Mouse (Mus musculus) ZHBTc4 (cell line): ENCODE measurements at regions not wholly inside any gene's neighbourhood (a gene's known extent, or its start where the extent isn't known, plus 50 kb on each side); places are given as distances from the start of the nearest gene placed in this dataset.

Source experiments
- DNase-seq: peaks from one replicate; pipeline ENCODE4 v3.0.0-alpha.2; 2011; ENCODE audit warnings: low read depth, low spot score

- peak; percentile 22 for DNase-seq
Observed at GRCm38 (mm10) chr17:51534270-51534669, 298.8 kb downstream of the Satb1 start.

- no peak for DNase-seq
Observed at GRCm38 (mm10) chr17:51528161-51528560, 304.9 kb downstream of the Satb1 start.

- no peak for DNase-seq
Observed at GRCm38 (mm10) chr17:51526881-51527280, 306.2 kb downstream of the Satb1 start.

- DNase-seq, result no peak
Observed at GRCm38 (mm10) chr17:51526464-51526863, 306.6 kb downstream of the Satb1 start.

DNA sequence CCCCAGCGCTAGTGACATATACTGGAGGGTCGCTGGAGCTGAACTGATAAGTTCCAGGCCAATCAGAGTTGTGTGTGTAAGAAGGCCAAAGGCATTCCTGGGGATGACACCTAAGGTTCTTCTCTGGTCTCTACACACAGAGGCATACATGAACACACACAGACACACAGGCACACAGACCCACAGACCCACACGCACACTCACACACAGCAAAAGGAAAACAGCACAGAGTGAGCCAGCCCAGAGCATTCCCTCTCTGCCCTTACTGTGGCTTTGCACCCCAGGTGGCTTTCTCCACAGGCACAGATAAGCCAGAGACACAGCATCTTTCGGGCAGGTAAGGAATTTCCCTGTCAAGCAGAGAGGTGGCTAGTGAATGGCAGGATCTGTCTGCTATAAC lies 307.1 kb downstream of the Satb1 start:
- no peak for DNase-seq

- DNase-seq, result no peak
Observed at GRCm38 (mm10) chr17:51525219-51525618, 307.9 kb downstream of the Satb1 start.

- DNase-seq, result no peak
Observed at GRCm38 (mm10) chr17:51511917-51512316, 321.2 kb downstream of the Satb1 start.

DNA sequence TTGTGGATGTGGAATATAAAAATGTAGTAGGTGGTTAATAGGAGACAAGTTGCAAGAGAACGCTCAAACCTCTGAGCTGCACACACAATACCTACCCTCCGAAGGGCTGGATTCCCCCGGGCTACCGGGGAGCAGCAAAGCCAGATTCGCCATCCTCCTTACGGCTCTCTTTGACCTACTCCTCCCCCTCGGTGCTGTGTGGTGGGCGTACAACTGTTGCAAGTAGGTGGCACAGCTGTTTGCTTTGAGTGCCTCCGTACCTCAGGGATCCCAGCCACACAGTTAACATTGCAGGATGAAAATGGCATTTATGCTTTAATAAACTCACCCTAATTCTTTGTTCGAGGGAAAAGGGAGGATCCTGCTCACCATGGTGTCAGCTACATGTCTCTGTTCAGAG lies 321.6 kb upstream of the Tbc1d5 start:
- no peak for DNase-seq

- no peak for DNase-seq
Observed at GRCm38 (mm10) chr17:51499541-51499940, 320.4 kb upstream of the Tbc1d5 start.

DNA sequence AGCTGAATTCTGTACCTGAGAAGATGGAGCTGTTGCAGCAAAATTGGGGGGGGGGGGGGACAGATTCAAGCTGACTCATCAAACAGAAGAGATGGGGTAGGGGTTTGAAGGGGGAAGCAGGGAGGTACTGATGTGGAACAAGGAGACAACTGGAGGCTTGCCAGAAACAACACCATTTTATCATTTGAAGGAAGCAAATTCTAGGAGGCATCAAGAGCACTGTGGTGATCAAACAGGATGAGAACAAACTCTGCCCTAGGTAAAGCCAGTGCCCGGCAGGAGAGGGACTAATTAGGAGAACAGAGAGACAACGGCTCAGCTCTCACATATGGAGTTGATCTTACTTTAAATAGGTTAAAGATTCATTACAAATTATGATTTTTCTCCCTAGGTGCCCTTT lies 315.9 kb upstream of the Tbc1d5 start:
- no peak for DNase-seq

GRCm38 (mm10) chr17:51489386-51489785 lies 310.2 kb upstream of the Tbc1d5 start:
- DNase-seq, result no peak

GRCm38 (mm10) chr17:51487918-51488445 lies 308.8 kb upstream of the Tbc1d5 start:
- no peak for DNase-seq

GRCm38 (mm10) chr17:51477810-51478209 lies 298.7 kb upstream of the Tbc1d5 start:
- DNase-seq, result peak; percentile 19

- no peak for DNase-seq
Observed at GRCm38 (mm10) chr17:51477404-51477803, 298.3 kb upstream of the Tbc1d5 start.

GRCm38 (mm10) chr17:51462137-51462880 lies 283.2 kb upstream of the Tbc1d5 start:
- DNase-seq, result peak; percentile 72

GRCm38 (mm10) chr17:51461248-51461647 lies 282.1 kb upstream of the Tbc1d5 start:
- DNase-seq, result no peak

GRCm38 (mm10) chr17:51459119-51459518 lies 280.0 kb upstream of the Tbc1d5 start:
- DNase-seq, result no peak

DNA sequence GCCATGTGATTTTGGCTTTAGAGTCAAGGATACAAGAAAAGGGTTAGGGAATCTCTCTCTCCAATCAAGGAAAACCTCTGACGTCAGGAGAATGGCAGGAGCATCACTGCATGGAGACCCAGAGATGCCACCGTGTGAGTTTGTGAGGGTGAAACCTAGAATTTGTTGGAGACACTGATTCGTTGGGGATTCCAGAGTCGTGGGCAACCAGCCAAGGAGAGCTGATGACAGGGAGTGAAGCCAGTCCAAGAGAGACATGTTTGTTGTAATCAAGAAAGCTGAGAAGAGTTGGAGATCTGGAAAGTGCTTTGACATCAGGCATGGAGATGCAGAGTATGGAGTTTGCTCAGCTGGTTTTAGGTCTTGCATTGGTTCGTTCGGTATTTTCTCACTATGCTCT lies 236.6 kb upstream of the Tbc1d5 start:
- DNase-seq, result no peak

- DNase-seq, result no peak
Observed at GRCm38 (mm10) chr17:51414304-51414703, 235.2 kb upstream of the Tbc1d5 start.

DNA sequence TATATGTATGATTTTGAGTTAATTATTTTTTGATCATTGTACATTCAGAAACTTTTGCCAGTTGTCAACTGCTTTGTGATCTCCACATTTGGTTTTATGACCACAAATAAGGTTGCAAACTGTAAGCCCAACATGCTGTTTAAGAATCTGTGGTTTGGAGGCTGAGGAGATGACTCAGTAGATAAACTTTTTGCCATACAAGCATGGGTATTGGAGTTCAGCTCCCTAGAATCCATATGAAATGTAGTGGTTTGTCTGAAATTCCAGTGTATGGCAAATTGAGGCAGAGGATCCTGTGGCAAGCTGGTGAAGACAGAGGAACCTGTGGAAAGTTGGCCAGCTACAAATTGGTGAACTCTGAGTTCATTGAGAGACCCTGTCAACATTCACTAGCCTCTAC lies 234.6 kb upstream of the Tbc1d5 start:
- DNase-seq, result no peak

DNA sequence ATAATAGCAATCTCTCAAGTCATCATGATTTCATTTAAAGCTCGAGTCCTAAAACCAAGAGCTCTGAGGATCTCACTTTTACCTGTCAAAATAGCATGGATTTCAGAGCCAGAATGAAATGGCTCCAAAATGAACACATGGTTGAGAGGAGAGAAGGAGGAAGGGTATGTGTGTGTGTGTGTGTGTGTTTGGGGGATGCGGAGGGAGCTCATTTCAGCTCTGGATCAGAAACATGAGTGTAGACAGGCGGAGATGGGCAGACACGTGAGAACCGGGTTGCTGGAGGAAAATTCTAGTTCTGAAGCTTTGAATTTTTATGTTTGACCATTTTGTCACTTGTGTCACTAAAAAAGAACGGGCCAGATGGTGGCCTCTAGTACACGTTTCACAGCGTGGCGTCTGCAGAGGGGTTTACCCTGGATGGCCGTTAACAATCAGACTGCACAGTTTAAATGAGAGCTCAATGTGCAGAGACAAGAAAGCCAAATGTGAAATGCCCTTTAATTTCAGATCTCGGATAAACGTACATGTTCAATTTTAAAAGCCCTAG lies 232.5 kb upstream of the Tbc1d5 start:
- no peak for DNase-seq

DNA sequence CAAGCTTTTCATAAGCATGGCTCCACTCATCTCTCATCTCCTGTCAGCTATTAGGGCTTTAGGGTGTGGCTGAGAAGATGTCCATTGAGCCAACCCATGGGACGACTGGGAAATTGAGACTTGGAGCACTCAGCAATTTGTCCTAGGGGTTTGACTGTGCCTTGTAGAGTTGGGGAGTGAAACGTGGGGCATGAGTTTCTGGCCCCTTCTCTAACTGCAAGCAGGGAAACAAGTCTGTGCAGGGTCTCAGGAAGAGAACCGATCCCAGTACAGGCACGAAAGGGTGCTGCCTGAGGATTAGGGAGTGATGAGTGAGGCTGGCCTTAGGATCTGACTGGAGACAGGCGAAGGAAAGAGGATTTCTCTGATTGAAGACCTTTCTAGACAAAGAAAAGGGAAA lies 229.7 kb upstream of the Tbc1d5 start:
- DNase-seq, result no peak

- DNase-seq, result no peak
Observed at GRCm38 (mm10) chr17:51408367-51408766, 229.2 kb upstream of the Tbc1d5 start.
